Mouse (Mus musculus) brain, embryonic 14.5 days (tissue): ENCODE results near the gene Dpp6.

Experiments used
- CTCF ChIP-seq: fragments of 200-500 bp; IDR thresholded peaks from 2 replicates; pipeline ENCODE4 v1.5.1; 2012; ENCODE audit warnings: inconsistent platforms, mild to moderate bottlenecking, moderate library complexity, borderline replicate concordance; ENCODE audit not compliant: insufficient read depth, insufficient read length; ENCODE audit errors: extremely low read depth
- POLR2A ChIP-seq: fragments of 200-500 bp; IDR thresholded peaks from 2 replicates; pipeline ENCODE4 v1.6.1; 2012; ENCODE audit warnings: mild to moderate bottlenecking, inconsistent platforms, borderline replicate concordance; ENCODE audit not compliant: poor library complexity, insufficient read depth, insufficient read length, severe bottlenecking; ENCODE audit errors: extremely low read depth

GRCm38 (mm10) chr5:27108221-27108620 is 291.2 kb downstream of the Dpp6 start:
- TF ChIP-seq POLR2A, result no peak
- TF ChIP-seq CTCF, result no peak
